Mouse (Mus musculus): Measurements from ENCODE around the gene Dscam.

Gene Dscam

DNA sequence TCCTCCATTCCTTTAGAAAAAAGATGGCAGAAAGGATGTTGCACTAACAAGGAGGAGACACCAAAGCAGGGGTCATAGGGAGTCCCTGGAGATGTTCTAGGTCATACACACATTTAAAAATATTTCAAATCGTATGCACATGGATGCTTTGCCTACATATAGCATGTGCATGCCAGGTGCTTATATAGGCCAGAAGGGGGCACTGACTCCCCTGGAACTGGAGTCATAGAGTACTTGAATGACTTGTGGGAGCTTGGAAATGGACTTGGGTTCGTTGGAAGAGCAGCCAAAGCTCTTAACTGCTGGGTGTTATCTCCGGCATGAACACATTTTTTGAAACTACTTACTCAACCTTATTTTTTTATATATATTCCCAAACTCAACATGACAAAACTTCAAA is 448.4 kb downstream of the Dscam start:
- DNase-seq (ENCODE audit: low spot score): no peak

DNA sequence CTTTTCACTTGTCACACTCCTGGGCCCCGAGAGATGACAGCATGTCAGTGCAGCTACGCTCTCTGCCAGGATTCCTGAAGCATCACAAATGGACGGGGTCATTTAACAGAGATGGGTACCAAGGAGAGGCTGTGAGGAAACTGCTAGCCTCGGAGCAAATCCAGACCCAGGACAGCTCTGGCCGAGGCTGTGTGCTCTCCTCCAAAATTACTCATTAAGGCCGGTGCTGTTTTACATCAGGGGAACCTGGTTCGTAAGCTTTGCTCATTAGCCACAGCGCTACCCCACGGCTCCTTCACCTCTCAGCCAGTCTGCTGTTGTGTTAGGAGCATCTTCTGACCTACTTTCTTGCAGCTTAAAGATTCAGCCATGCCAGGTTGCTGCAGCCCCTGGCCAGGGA is 449.3 kb downstream of the Dscam start:
- no peak for DNase-seq (ENCODE audit: low spot score)

DNA sequence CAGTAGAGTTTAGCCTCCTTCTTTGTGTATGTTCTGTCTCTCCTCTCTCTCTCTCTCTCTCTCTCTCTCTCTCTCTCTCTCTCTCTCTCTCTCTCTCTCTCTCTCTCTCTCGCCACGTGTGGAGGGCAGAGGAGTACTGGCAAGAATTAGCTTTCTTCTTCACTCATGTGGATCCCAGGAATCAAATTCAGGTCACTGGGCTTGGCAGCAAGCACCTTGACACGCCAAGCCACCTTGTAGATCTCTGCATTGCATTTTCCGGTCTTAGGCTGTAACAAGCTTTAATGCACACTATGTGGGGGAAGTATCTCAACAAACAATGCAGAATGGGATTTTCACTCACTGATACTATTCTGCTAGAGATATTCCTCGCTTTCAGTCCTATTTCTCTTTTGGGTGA is 449.9 kb downstream of the Dscam start:
- no peak for DNase-seq (ENCODE audit: low spot score)

DNA sequence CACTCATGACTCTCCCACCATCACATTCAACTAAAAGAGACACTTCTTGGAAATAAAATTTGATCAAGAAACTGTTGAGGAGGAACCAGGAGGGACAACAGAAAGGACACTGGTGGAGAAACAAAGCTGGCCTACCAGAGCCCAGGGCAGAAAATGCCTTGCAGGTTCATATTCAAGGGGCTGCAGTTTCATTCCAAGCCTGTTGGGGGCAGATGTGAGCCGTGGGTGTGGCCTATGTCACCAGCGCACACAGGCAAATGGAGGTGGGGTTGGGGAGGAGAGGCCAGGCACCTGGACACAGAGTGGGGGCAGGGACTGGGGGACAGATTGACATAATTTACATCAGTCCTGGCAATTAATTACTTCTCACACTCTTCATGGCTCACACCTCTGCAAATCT is 452.3 kb downstream of the Dscam start:
- DNase-seq (ENCODE audit: low spot score): no peak

DNA sequence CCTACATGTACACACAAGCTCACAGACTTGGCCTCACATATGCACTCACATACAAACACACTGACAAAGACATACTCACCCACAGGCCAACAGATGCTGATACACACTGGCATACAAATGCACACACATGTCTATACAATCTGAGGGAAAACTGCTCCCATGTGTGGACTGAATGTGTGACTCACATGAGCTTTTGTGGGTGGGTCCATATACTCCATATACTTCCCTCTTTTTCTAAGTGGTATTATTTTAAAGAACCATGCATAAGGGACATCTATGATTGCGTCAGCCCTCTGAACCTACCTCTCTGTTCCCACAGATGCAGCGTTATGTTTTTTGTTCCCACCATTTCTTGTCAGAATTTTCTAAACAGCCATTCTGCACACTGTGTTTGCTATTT is 453.9 kb downstream of the Dscam start:
- DNase-seq (ENCODE audit: low spot score): no peak

DNA sequence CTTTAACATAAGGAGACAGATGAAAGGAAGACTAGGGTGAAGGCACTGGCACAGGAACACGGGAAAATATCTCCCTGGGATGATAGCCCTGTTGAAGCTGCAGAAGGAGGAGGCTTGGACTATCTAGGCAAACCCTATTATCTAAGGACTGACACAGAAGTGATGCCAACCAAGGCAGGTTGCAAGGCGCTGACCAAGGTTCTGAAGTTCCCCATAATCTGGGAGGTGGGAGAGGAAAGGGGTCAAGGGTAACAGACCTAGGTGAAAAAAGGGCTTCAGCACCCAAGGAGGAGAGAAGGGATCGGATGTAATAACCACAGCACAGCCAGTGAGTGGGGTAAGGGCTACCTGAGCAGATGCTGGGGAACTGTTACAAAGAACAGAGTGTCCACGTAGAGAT is 458.6 kb downstream of the Dscam start:
- no peak for DNase-seq (ENCODE audit: low spot score)

DNA sequence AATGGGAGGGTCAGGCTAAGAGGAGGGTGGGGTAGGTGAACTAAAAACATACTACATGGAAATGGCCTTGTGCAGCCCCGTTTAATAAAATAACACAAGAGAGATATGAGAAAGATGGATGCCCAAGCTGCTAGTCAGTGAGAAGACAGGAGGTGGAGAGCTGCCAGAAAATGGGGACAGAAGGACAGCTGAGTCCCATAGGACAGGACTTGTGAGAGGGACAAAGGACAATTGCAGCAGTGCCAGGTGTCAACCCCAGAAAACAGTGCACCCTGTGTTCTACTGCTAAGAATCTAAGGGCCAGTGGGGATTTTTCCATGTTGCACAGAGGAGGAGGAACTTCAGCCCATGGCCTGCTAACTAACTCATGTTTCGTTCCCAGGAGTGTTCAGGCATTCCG is 470.0 kb downstream of the Dscam start:
- DNase-seq (ENCODE audit: low spot score): no peak

DNA sequence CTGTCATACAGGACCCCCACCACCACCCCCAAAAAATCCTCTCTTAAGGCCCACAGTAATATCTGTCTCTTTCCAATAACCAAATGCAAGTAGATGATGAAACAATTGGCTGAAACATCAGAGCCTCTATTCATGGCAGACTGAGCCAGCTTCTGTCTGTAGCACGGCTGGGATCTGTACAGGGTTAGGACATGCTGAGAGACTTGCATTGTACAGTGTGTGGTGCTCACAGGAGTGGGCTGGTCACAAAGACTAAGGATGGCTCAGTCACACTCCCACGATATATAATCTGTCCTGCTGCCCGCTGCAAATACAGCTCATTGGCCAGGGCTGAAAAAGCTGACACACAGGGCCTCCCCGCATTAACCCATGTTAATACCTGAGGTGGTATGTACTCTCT is 474.7 kb downstream of the Dscam start:
- DNase-seq (ENCODE audit: low spot score): no peak

DNA sequence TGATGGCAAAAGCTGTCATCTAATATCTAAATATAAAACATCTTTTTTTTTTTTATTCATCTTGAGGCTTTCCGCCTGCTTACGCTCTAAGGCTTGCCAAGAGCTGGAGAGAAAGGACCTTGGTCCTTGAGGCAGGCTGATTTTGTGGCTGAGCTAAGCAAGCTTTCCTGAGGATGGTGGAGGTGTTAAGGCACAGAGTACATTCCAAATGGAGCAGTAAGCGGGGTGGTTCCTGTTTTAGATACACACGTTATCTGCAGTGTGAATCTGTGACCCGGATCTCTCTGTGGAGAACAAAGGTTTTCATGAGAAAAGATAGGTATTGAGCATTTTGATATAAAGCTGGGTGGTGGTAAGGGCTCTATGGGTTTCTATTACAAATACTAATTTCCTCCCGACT is 479.0 kb downstream of the Dscam start:
- DNase-seq (ENCODE audit: low spot score): no peak

DNA sequence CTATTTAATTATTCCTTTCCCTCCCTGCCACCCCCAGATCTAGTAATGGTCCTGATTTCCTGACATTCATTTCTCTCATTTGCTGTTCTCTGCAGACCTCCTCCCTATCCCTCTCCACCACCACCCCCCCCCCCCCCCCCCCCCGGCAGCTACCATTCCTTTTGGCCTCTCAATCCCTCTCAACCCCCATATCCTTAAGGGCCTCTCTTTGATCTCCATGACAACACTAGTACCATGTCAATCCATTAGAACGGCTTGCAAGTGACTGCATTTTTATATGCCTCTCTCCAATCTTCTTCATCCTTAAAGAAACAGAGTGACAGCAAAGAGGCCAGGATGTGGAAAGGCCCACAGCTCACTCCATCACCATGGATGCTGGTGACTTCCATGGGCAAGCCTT is 480.5 kb downstream of the Dscam start:
- DNase-seq (ENCODE audit: low spot score): no peak

DNA sequence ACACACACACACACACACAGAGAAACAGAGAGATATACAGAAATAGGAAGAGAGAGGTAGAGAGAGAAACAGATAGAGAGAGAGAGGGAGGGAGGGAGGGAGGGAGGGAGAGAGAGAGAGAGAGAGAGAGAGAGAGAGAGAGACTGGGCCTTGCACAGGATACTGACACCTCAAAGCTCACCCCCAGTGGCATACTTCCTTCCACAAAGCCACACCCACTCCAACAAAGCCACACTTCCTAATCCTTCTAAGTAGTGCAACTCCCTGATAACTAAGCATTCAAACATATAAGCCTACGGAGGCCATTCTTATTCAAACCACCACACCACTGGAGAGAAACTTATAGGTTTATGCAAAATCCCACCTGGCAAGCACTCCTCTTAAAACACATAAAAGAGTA is 481.1 kb downstream of the Dscam start:
- DNase-seq (ENCODE audit: low spot score): no peak

DNA sequence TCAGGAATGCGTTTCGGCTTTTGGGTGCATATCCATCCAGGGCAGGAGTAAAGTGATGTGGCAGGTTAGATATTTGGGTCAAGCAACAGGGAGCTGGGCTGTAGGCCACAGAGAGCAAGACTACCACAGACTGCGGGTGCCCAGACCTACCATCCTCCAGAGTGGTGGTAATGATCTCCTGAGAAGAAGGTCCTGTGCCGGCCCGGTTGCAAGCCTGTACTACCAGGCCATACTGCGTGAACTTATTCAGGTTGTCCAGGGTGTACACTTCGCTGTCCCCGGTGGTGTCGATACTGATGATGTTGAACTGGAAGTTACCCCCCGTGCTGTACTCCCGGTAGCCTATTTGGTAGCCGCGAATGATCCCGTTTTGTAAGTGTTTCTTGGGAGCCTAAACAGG is 485.5 kb downstream of the Dscam start:
- no peak for DNase-seq (ENCODE audit: low spot score)

DNA sequence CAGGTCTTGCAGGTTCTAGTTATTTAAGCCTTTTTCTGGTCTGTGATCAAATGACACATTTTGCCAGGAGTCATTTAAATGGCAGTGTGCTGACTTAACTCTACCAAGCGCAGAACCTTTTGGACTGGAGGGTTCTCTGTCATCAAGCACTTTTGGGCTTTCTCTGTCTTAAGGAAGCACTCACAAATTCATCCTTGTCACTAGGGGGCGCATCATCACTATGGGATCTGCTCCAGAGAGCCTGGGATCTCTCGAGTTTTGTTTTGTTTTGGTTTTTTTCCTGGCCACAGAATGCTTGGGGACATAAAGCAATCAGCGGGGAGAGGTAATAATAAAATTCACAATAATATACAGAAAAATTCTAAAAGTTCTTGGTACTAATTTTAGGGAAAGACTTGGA is 486.0 kb downstream of the Dscam start:
- peak; percentile 14 for DNase-seq (ENCODE audit: low spot score)

DNA sequence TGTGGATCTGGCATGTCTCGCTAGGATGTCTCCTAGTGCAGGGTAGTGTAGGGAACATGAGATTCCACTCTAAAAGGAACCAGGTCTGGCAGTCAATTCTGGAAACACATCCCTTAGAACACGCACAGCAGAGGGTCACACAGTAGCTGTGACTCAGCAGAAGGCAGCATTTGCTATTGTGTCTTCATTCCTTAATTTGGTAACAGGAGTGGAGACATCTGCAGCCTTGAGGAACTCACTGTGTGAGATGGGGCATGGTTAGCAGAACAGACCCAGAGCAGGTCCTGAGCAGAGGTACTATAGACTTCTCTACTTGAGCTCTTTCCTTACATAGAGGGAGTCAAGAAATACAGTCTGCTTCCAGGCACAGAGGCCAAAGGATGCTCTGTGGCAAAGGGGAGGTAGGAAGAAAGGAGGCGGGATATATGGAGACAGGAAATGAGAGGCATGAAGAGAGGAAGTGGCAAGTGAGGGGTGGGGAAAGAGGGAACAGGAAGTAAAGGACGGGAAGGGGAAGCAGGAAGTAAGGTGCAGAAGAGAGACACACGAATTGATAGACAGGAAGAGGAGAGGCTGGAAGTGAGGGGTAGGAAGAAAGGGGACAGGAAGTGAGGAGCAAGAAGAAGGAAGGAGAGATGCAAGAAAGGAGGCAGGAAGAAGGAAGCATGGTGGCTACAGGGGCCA is 488.1 kb downstream of the Dscam start:
- DNase-seq (ENCODE audit: low spot score): no peak

DNA sequence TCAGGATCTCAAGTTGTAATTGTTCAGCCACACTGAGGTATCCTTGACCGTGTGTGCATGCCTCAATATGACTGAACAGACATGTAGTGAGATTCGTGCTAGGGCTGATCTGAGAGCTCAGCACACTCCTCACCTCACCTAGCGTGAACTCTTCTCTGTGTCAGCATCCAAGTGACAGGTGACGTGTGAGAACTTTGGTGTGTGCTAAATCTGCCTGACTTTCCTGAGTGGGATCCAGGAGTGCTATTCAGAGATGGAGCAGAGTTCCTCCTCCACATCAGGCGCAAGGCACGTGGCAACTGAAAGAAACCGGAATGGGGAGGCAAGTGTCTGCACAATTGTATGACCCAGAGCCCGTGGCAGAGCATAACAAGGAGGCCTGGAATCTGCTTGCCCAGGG is 490.6 kb downstream of the Dscam start:
- no peak for DNase-seq (ENCODE audit: low spot score)

DNA sequence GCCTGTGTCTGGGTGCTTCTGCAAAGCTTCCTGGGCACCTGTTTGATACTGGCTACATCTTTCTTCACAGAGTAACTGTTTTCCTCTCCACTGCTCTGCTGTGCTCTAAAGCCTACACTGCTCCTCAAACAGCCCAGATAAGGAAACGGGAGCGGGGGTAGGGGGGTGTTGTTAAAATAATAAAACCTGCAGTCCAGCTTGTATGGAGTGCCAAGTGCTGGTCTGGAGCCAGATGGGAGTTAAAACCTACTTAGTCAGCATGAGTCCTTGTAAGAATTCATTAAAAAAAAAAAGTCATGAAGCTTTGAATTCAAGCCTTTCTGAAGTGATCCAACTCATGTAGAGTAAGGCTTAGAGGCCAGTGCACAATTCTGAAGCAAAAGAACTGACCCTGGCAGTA is 493.1 kb downstream of the Dscam start:
- peak; percentile 9 for DNase-seq (ENCODE audit: low spot score)

DNA sequence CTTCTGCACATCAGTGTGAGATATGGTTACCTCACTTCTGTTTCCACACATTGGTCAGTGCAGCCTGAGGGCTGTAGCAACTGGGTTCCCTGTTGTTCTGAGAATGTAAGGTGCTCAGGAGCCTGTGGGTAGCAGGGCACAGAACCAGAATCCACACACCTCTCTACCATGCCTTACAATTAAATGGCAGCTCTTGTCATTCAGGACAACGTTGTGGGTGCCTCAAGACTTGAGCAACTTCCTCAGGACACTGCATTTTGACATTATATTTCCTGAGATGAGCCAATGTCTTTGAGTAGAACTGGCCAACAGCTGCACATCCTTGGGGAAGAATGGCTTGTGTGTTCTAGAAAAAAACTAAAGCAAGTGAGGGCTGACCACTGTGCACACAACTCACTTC is 493.9 kb downstream of the Dscam start:
- no peak for DNase-seq (ENCODE audit: low spot score)

DNA sequence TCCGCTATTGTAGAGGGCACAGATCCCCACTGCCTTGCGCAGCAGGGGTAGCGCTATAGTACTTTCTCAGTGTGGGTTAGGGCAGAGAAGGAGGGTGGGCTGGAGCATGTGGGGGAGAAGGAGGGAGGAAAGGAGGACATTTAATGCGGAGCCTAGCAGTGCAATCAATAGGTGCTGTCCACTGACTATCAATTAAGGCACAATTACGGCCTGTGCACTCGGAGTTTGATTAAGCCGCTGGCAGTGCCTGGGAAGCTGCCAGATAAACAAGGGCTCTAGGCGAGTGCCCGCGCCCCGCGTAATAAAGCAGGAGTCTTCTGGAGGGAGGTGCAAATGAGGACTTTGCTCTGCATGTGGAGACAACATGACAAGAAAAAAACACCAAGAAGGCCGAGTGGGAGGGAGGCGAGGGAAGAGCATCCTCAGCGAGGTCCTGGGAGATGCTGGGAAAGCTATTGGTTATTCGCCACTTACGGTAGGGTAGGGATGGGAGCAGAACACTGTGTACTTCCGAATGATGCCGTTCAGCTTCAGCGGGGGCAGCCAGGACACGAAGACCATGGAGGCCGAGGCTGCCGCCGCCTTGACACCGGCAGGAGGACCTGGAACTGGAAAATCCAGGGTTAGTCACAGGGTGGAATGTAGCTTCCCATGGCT is 497.2 kb downstream of the Dscam start:
- DNase-seq (ENCODE audit: low spot score): no peak

DNA sequence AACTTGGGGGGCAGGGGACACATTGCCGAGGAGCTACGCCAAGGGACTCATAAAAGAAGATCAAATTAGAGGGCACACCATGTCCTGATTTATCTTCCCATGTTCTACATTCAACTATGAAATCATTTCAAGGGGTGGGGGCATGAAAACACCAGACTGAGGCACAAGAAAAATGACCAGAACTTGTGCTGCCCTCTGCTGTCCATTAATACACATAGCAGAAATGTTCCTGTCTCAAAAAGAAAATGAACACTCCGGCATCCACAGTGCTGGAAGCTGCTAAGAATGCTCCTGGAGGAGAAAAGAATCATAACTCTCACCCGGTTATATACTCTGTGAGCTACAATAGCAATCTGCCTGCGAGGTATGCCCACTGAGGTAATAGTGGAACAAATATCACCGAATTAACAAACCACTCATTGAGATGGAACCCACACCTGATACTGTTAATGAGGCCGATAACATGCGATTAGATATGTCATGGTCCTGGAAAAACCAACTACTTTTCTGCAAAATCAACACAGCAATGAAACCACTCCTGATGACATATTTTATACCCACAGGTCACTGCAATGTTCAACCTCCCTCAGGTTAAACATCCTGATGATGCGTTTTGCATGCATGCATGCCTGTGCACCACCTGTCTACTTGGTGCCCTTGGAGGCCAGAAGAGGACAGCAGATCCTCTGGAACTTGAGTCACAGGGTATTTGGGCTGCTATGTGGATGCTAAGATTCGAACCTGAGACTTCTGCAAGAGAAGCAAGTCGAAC is 498.8 kb downstream of the Dscam start:
- DNase-seq (ENCODE audit: low spot score): no peak

DNA sequence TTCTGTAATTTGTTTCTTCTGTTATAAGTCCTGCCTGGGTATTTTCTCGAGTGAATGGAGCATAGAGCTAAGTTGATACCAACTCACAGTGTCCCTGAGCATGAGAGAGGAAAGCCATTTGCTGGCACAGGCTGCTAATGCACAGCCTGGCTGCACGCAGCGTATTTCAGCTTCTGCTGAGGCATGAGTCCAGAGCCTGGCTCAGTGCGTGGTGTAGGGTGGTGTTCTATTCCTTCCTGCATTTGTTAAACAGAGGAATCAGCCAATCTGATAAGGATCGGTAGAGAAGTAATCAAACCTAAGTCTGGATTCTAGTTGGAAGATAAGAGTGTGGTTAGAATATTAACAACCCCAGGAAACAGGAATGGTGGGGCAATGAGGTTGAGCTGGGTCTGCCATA is 500.8 kb downstream of the Dscam start:
- no peak for DNase-seq (ENCODE audit: low spot score)

DNA sequence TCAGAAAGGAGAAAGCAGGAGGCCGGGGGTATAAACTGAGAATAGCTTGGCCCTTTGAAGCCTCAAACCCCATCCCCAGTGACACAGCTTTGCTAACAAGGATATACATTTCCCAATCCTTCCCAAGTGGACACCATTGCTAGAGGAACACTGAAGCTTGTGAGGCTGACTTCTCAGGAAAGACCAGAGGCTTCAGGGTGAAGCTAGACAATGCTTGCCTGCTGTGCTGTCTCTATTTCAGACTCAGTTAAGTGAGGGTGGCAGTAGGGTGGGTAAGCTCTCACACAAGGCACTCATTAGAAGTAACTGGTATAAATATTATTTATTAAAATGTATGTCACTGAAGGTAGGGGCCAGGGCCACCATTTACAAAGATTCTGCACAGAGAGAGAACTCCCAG is 502.1 kb downstream of the Dscam start:
- no peak for DNase-seq (ENCODE audit: low spot score)

DNA sequence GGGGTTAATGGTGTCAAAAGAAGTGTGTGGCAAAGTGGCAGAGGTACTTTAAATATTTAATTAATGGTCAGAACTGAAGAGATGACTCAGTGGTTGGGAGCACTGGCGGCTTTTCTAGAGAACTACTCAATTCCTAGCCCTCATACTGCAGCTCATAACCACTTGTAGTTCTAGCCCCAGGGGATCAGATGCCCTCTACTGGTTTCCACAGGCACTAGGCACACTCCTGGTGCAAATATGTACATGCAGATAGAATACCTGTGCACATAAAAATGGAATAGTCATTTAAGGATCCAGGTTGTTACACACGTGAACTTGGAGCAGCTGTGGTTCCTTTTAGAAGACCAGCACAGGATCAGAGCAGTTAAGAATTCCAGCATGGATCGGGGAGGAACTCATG is 509.5 kb downstream of the Dscam start:
- DNase-seq (ENCODE audit: low spot score): no peak

DNA sequence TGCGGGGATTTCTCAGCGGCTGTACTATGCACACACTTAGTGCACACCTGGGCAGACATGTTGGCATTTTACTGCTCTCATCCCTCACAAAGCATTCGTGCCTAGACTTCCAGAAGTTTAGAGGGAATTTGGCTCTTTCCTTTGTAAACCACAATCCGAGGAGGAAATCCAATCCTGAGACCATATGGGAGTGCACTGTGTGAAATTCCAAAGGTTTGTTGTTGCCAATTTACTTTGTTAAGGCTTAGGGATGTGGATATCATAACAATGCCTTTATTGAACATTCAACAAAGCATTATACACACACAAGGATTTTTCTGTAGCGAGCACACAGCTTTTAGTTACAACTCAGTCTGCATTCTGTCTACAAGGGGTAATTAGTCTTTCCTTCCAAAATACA is 511.3 kb downstream of the Dscam start:
- DNase-seq (ENCODE audit: low spot score): no peak

DNA sequence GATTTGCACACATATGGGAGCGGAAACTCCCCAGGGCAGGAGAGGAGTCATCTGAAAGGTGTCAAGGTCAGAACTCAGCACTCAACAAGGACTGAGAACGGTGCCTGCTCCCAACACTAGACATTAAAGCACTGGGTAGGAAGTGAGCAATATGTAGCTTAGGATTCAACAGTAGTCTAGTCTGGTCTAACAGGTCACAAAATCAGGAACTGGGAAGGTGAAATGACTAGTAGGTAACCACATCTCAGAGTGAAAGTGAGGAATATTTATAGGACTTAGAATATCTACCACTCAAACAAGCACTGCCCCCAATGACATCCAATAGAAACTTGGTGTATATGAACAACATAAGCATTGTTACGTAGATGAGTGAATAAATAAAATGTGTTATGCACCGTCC is 515.0 kb downstream of the Dscam start:
- no peak for DNase-seq (ENCODE audit: low spot score)
